35 mouse cellular contexts compared by ENCODE assay signal in the genomic region with DNA sequence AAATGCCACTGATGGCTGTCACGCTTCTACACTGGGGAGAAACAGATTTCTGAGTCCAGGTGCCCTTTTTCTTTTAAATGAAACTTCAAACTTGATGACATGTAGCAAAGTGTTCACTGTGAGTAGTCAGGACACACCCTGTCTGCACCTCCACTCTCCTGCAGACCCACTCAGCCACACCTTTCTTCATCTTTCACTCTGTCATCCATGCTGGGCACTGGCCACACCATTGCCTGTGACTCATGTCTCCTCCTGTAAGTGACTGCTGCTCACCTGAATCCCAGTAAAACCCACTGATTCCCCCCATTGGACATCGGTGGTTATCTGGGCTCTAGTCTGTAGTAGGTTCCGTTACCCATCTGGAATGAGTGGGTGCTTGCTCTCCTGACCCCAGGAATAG.
"Had no signal": no experiment of that assay in that cellular context is flagged by ENCODE, and none has a peak within 500 bp of the region (broad histone marks: within the 10 kb centered on the region; RNA-seq: fewer than 3 reads in every experiment).

No protein-coding gene starts in this region.

- H3K4me3 ChIP-seq: heart, adult 2 months; heart, embryonic 10.5 days; heart, embryonic 12.5 days; heart, embryonic 13.5 days; heart, embryonic 15.5 days; hindbrain, embryonic 10.5 days; hindbrain, embryonic 12.5 days; hindbrain, embryonic 13.5 days; hindbrain, embryonic 15.5 days; intestine, embryonic 15.5 days; kidney, embryonic 15.5 days; layer of hippocampus, adult 2 months had no signal

- H3K27ac ChIP-seq: heart, adult 2 months; heart, embryonic 10.5 days; heart, embryonic 13.5 days; heart, embryonic 15.5 days; hindbrain, embryonic 10.5 days; hindbrain, embryonic 12.5 days; hindbrain, embryonic 13.5 days; hindbrain, embryonic 14.5 days; hindbrain, embryonic 15.5 days; hindbrain, postnatal 0 days; intestine, embryonic 15.5 days; kidney, embryonic 15.5 days; kidney, postnatal 0 days; layer of hippocampus, adult 2 months had no signal

- H3K36me3 ChIP-seq: heart, embryonic 10.5 days; heart, embryonic 12.5 days; heart, embryonic 13.5 days; heart, embryonic 15.5 days; hindbrain, embryonic 10.5 days; hindbrain, embryonic 12.5 days; hindbrain, embryonic 13.5 days; hindbrain, embryonic 15.5 days; intestine, embryonic 15.5 days; kidney, embryonic 15.5 days had no signal

- H3K9ac ChIP-seq: heart, embryonic 12.5 days; heart, embryonic 13.5 days; heart, embryonic 15.5 days; hindbrain, embryonic 12.5 days; hindbrain, embryonic 13.5 days; hindbrain, embryonic 14.5 days; hindbrain, embryonic 15.5 days; intestine, embryonic 15.5 days; kidney, embryonic 15.5 days had no signal

- H3K4me1 ChIP-seq: hindbrain, embryonic 12.5 days; hindbrain, embryonic 13.5 days; hindbrain, embryonic 15.5 days; intestine, embryonic 15.5 days; kidney, embryonic 15.5 days had no signal

- H3K9me3 ChIP-seq: heart, embryonic 10.5 days; heart, embryonic 15.5 days; hindbrain, embryonic 12.5 days; hindbrain, embryonic 13.5 days; hindbrain, embryonic 15.5 days; intestine, embryonic 15.5 days; kidney, embryonic 15.5 days had no signal

- H3K27me3 ChIP-seq: heart, embryonic 12.5 days; heart, embryonic 13.5 days; heart, embryonic 15.5 days; hindbrain, embryonic 12.5 days; hindbrain, embryonic 13.5 days; hindbrain, embryonic 15.5 days; intestine, embryonic 15.5 days; kidney, embryonic 15.5 days had no signal

- H3K4me2 ChIP-seq: heart, embryonic 11.5 days; heart, embryonic 12.5 days; heart, embryonic 13.5 days; heart, embryonic 15.5 days; hindbrain, embryonic 12.5 days; hindbrain, embryonic 13.5 days; hindbrain, embryonic 14.5 days; hindbrain, embryonic 15.5 days; intestine, embryonic 15.5 days; kidney, embryonic 15.5 days had no signal

- DNase-seq: heart, adult 2 months; heart, postnatal 10 days; heart, postnatal 14 days; heart, postnatal 36 days; heart, postnatal 4 days; kidney, adult 11 months; kidney, adult 18-20 months; kidney, adult 2 months; kidney, adult 8-10 months; kidney, adult 9 months; kidney, postnatal 10 days; kidney, postnatal 14 days; kidney, postnatal 25 days; kidney, postnatal 36 days; kidney, postnatal 4 days; layer of hippocampus, adult 9-11 months had no signal

- ATAC-seq: hindbrain, embryonic 16.5 days; hindbrain, postnatal 0 days; inflammation-experienced regulatory T-cells, adult 6 months; intestine, embryonic 15.5 days; intestine, embryonic 16.5 days; intestine, postnatal 0 days had no signal
